Mouse (Mus musculus) 3T3-L1 (cell line): Measurements from ENCODE around the gene Fuz.
"Not testable (repeated sequence)": the region's sequence is repeated elsewhere in the genome, so short reads cannot be mapped to it uniquely, and the experiment has no call there.

Source experiments
- DNase-seq: peaks from one replicate; pipeline ENCODE4 v3.0.0-alpha.2; 2015; ENCODE audit warnings: low read depth, low spot score

The Fuz gene

GRCm38 (mm10) chr7:44860576-44861428, 35.1 kb upstream of the Fuz start:
- peak; percentile 71 for DNase-seq

DNA sequence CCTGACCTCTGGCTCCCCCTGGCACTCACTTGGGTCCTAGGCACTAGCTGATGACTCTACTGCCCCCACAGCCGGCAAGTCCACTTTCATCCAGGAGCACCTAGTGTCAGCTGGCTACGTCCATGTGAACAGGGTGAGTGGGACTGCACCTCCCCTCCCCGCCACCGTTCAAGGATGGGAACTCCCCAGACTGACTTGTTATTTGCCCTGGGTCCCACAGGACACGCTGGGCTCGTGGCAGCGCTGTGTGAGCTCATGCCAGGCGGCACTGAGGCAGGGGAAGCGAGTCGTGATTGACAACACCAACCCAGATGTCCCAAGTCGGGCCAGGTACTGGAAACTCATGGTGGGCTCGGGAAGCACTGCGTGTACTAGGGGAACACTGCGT, 34.5 kb upstream of the Fuz start:
- DNase-seq: no peak

GRCm38 (mm10) chr7:44862434-44862833, 33.4 kb upstream of the Fuz start:
- no peak for DNase-seq

- DNase-seq: no peak
Measured at GRCm38 (mm10) chr7:44863210-44863609, 32.7 kb upstream of the Fuz start.

GRCm38 (mm10) chr7:44863982-44864494, 31.8 kb upstream of the Fuz start:
- no peak for DNase-seq

- DNase-seq: no peak
Measured at GRCm38 (mm10) chr7:44864595-44865542, 31.0 kb upstream of the Fuz start.

DNA sequence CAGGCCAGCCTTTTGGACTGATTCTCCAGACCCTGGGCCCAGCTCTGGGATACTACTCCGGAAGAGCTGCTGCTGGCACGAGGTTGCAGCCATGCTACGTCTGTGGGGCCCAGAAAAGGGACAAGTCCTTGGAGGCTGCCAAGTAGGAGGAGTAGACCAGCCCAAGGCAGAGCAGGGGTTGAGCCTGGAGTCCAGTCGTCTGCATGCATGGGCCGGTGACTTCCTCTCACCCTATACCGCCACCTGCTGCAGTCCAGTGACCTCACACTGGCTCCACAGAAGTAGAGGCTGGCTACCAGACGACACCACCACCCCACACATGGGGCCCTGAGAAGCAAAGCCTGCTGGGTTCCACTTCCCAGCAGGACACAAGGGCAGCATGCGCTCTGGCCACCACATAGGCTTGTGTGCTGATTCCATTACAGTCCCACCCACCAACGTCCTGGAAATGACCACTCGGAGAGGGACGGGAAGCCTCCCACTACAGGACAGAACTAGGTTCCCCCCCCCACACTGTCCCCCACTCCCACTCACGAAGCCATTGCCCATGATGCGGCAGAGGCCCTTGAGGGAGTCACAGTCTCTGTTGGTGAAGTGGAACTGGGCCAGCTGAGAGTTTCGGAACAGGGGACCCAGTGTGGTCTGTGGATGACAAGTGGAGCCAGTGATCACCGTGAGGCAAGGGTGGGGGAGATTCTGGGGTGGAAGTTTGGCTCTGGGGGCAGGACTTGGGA, 29.4 kb upstream of the Fuz start:
- peak; percentile 88 for DNase-seq

GRCm38 (mm10) chr7:44867010-44867702, 28.7 kb upstream of the Fuz start:
- no peak for DNase-seq

DNA sequence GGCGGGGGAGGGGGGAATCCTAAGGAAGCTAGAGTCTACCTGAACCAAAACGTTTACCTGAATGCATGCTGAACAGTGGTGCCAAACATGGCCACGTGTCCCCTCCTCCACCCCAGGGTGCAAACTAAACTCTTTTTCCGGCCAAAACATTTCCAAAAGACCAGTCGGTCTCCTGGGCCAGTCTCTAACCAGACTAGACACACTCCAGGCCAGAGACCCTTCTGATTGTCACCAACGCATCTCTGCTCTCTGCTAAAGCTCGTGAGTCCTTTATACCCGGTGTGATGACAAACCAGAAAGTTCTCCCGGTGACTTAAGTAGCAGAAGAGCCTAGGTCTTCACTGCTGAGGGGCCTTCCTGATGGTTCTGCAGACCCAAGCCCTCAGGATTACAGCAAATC, 28.1 kb upstream of the Fuz start:
- no peak for DNase-seq

- DNase-seq: peak; percentile 24
Measured at GRCm38 (mm10) chr7:44868465-44868864, 27.4 kb upstream of the Fuz start.

DNA sequence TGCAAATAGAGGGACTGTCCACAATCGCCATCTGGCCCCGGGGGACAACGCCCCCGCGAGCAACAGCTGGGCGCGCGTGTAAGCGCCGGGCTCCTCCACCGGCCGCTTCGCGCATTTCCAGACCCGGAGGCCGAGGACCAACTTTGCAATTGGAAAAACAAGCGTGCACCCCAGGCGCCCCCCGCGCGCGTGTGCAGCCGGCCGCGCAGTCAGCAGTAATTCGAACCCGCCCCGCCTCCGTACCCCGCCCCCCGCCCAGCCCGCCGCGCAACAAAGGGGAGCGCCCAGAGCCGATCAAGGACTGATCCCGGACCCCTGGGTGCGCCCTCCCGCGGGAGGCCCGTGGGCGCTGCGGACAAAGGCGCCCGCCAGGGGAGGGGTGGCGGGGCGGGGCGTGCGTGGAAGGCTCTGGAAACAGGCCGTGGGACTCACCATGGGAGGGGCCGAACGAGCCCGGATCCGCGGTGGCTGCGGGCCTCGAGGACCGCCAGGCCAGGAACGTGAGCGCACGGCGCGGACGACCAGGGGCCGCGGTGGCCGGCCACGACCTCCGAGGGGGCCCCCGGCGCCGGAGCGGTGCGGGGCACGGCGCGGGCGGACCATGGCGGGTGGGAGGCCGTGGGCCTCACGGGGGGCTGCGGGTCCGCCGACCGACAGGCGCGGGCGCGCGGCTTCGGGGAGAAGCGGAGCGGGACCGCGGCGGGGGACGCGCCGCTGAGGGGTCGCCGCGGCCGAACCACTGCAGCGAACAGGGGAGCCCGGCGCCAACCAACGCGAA, 26.8 kb upstream of the Fuz start:
- DNase-seq: peak; percentile 43

GRCm38 (mm10) chr7:44869697-44870528, 26.0 kb upstream of the Fuz start, which contains the start of gene Ptov1:
Gene Ptov1 (minus strand): TSS chr7:44869788.
- peak; percentile 97 for DNase-seq

DNA sequence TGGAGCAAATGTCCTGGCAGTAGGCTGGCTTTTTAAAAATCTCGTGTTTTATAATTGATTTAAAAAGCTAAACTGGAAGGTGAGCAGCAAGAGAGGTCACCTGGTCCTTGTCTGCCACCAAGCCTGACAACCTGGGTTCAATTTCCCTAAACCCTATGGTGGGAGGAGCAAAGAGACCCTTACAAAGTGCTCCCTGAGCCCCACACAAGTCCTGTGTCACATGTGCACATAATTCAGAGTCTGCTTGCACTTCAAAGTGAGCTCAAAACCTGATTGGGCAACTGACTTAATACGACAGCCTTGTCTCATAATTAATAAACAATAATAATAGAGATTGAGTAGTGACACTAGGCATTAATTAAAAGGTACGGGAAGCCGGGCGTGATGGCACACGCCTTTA, 25.3 kb upstream of the Fuz start:
- DNase-seq: no peak

GRCm38 (mm10) chr7:44871181-44871580, 24.7 kb upstream of the Fuz start:
- DNase-seq: no peak

DNA sequence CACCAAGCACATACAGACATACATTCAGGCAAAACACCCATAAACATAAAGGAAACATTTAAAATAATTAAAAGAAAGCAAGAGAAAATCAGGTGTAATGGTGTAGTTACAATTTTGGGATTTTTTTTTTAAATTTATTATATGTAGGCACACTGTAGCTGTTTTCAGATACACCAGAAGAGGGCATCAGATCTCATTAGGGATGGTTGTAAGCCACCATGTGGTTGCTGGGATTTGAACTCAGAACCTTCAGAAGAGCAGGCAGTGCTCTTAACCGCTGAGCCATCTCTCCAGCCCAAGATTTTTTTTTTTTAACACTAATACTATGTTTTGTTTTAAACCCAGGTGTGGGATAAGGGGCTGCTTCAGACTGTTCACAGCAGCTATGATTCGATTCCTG, 24.1 kb upstream of the Fuz start:
- not testable (repeated sequence) for DNase-seq

DNA sequence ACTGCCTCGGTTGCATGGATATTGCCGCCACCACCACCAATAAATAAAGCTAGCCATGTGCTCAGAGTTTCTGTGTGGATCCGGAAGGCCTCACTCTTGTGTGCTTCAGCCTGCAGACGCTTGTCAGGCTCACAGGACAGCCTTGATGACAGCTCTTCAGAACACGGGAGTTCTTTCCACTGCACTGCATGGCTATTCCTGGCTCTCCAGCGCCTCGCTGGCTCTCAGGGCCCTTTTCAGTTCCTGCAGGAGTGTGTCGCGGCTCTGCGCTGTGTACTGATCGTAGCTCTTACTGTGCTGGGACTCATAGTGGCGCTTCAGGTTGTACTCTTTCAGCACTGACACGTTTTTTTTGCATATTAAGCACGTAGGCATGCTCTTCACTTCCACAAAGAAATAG, 18.0 kb upstream of the Fuz start:
- no peak for DNase-seq

DNA sequence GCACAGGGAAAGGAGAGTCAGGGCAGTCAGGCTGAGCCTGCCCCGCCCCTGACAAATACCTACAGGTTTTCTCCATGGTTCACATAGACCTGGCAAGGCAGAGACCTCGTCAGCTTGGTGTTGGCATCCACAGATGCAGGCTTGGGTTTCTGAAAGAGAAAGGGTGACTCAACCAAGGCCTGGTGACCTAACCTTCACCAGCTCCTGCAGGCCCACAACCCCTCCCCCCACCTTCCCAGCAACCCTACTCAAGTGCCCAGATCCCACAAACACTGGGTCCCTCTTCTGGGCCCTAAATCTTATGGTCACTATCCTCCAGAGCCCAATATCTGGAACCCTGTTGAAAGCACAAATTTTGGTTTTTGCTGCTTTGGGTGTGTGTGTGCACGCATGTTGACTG, 12.8 kb upstream of the Fuz start:
- no peak for DNase-seq

DNA sequence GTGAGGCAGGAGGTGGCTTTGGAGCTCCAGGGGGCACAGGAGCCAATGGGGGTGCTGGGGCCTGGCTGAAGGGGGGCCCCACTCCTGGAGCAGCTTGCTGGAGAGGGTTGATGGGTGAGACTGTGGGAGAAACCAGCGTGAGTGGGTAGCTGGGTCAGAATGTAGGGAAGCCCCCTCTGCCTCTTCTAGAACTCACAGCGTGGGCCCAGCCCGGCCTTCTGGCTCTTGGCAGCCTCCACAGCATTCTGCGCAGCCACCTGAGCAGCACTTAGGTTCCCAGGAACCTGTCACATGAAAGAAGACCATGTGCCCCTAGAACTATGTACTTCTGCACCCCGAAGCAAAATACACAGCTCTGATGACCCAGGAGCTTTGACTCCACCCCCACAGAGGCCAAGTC, 11.2 kb upstream of the Fuz start:
- no peak for DNase-seq

- DNase-seq: no peak
Measured at GRCm38 (mm10) chr7:44886964-44887363, 8.9 kb upstream of the Fuz start.
